In the genomic region with DNA sequence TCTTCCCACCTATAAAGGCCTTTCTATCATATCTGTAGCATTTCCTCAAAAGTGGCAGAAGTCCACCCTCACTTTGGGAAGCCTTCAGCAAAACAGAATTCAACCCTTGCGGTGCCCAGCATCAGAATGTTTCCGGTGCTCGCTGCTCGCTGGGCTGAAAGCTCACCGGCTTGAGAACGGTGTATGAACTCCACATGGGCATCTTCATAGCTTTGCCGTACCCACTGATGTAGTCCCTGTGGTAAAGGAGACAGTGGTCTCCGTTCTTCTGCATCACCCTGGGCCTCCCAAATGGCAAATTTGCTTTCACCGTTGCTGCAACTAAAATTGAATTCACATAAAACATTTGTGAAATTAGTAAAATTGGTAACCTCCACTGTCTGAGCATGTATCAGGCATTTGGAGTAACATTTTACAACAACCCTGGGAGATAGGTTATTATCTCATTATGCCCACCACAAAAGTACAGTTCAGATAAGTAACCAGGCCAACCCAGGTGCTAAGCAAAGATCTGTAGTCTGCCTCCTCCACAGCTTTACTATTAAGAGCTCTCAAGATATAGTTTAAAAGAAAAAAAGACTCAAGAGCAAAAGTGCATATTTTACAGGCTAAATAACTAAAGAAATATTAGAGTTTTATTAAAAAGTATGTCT, we compare ENCODE assay signal across 18 mouse cellular contexts. TPM values are rescaled to one million over a fixed set of nuclear protein-coding genes. Genes with fewer than 3 reads are reported as not detected.
DNase-seq lines count a peak whose midpoint lies in the region; ATAC-seq and TF ChIP-seq lines count a peak whose summit lies in the region.
"Had no signal": no experiment of that assay in that cellular context is flagged by ENCODE, and none has a peak within 500 bp of the region (broad histone marks: within the 10 kb centered on the region; RNA-seq: fewer than 3 reads in every experiment).

No protein-coding gene starts in this region.

- peaks cover 35% of the 10 kb centered on the region for H3K4me1 ChIP-seq in liver, embryonic 12.5 days
- no peaks in the 10 kb centered on the region for H3K4me1 ChIP-seq in hindbrain, postnatal 0 days (ENCODE audit: insufficient read depth, low read length)
- H3K4me1 ChIP-seq: hindbrain, embryonic 12.5 days; midbrain, embryonic 15.5 days; neural tube, embryonic 15.5 days had no signal

- peak overlapping the region; percentile 43 for H3K4me2 ChIP-seq in liver, embryonic 12.5 days
- no peak overlapping the region for H3K4me2 ChIP-seq in hindbrain, postnatal 0 days (ENCODE audit: low read depth, low read length)
- H3K4me2 ChIP-seq: forebrain, embryonic 15.5 days; hindbrain, embryonic 12.5 days; midbrain, embryonic 15.5 days; neural tube, embryonic 15.5 days had no signal

- DNase-seq in heart, adult 11 months, result peak; percentile 37
- no peak for DNase-seq in heart, postnatal 4 days
- DNase-seq in c-Kit-positive CD71-positive TER-119-positive erythroid progenitor cells, embryonic 14.5 days (ENCODE audit: low spot score), result peak; percentile 65
- no peak for DNase-seq in left cerebral cortex, postnatal 4 days
- no peak for DNase-seq in thymus, postnatal 36 days
- no peak for DNase-seq in hindbrain, postnatal 0 days (ENCODE audit: low spot score)
- DNase-seq: adrenal gland, postnatal 36 days; cerebellum, adult 9-10 months; gastrocnemius, postnatal 14 days had no signal

- H3K27ac ChIP-seq in liver, embryonic 12.5 days, result peak overlapping the region; percentile 77
- no peak overlapping the region for H3K27ac ChIP-seq in hindbrain, postnatal 0 days
- H3K27ac ChIP-seq: forebrain, embryonic 15.5 days; hindbrain, embryonic 12.5 days; kidney, postnatal 0 days; midbrain, embryonic 15.5 days; neural tube, embryonic 15.5 days had no signal

- H3K27me3 ChIP-seq in liver, embryonic 12.5 days (replicated peaks), result no peaks in the 10 kb centered on the region
- H3K27me3 ChIP-seq in hindbrain, postnatal 0 days (ENCODE audit: insufficient read depth, low read length), result no peaks in the 10 kb centered on the region
- H3K27me3 ChIP-seq: forebrain, embryonic 15.5 days; hindbrain, embryonic 12.5 days; midbrain, embryonic 15.5 days; neural tube, embryonic 15.5 days had no signal

- H3K9me3 ChIP-seq in liver, embryonic 12.5 days (replicated peaks), result no peaks in the 10 kb centered on the region
- no peaks in the 10 kb centered on the region for H3K9me3 ChIP-seq in hindbrain, postnatal 0 days (ENCODE audit: low read length)
- H3K9me3 ChIP-seq: forebrain, embryonic 15.5 days; hindbrain, embryonic 12.5 days; midbrain, embryonic 15.5 days; neural tube, embryonic 15.5 days had no signal

- intact Hi-C loops in left cerebral cortex, postnatal 4 days (cut with DNase I), result no loop called here

- H3K9ac ChIP-seq in liver, embryonic 12.5 days, result no peak overlapping the region
- no peak overlapping the region for H3K9ac ChIP-seq in hindbrain, postnatal 0 days (replicated peaks; ENCODE audit: low read length)
- H3K9ac ChIP-seq: forebrain, embryonic 15.5 days; hindbrain, embryonic 12.5 days; midbrain, embryonic 15.5 days; neural tube, embryonic 15.5 days had no signal

- no peaks in the 10 kb centered on the region for H3K36me3 ChIP-seq in liver, embryonic 12.5 days
- H3K36me3 ChIP-seq in hindbrain, postnatal 0 days (ENCODE audit: insufficient read depth, low read length), result no peaks in the 10 kb centered on the region
- H3K36me3 ChIP-seq: forebrain, embryonic 15.5 days; hindbrain, embryonic 12.5 days; midbrain, embryonic 15.5 days; neural tube, embryonic 15.5 days had no signal

- TF ChIP-seq CTCF in hindbrain, postnatal 0 days (IDR thresholded peaks at IDR 0.05; ENCODE audit: low read depth), result no peak

- WGBS in liver, embryonic 12.5 days (ENCODE audit: insufficient replicate concordance), result 65% methylated on average over 9 of the region's 9 CpGs
- WGBS in hindbrain, postnatal 0 days, result 95% methylated on average over 9 of the region's 9 CpGs

- 0 out of 2 replicates have a peak overlapping the region, but pooled peaks have one; percentile 14 for H3K4me3 ChIP-seq in liver, embryonic 12.5 days
- H3K4me3 ChIP-seq in hindbrain, postnatal 0 days (ENCODE audit: low read length), result no peak overlapping the region
- H3K4me3 ChIP-seq: forebrain, embryonic 15.5 days; hindbrain, embryonic 12.5 days; midbrain, embryonic 15.5 days; myocyte; neural tube, embryonic 15.5 days had no signal

- ATAC-seq in liver, embryonic 12.5 days, result peak; percentile 93
- ATAC-seq in megakaryocyte-erythroid progenitor cell, adult 5-6 weeks (replicated peaks; ENCODE audit: low FRiP score, low TSS enrichment, poor library complexity, severe bottlenecking), result peak; percentile 90
- no peak for ATAC-seq in hindbrain, postnatal 0 days
- ATAC-seq: forebrain, embryonic 15.5 days; intestine, embryonic 16.5 days; midbrain, embryonic 15.5 days had no signal

RNA-seq across cellular contexts. Expression of a gene that starts 57.9 kb away (rescaled TPM):
- total RNA-seq in heart, postnatal 4 days (2021), result 1 to 10 TPM; 4.8 to 5.6 TPM
- polyA plus RNA-seq in liver, embryonic 12.5 days (2016; fragmentation: Nextera tagmentation; extraction: Ambion mirVana), result 1.3 and 2.1 TPM in 2 replicates
- 1.2 and 2.3 TPM in 2 replicates for total RNA-seq in megakaryocyte-erythroid progenitor cell, adult 5-6 weeks (2014; fragmentation: Nextera tagmentation)
- 1.4 TPM in 2 replicates for total RNA-seq in megakaryocyte-erythroid progenitor cell, adult 5-6 weeks (2017)
- total RNA-seq in left cerebral cortex, postnatal 4 days (2021), result 1 to 10 TPM in 1 of 2 experiments, under 1 TPM in 1; 0.97 to 1.8 TPM
- 0.68 and 4.0 TPM in 2 replicates for total RNA-seq in hindbrain, postnatal 0 days (2014; rRNA removed)
- 1.5 and 1.7 TPM in 2 replicates for polyA plus RNA-seq in hindbrain, postnatal 0 days (2015; fragmentation: Nextera tagmentation; extraction: Ambion mirVana)

Comparison
In these comparisons a context has a peak if more than half of its experiments do, and no peak if none do; other contexts are left out.
1. DNase-seq: peak in heart, adult 11 months (single experiment) and c-Kit-positive CD71-positive TER-119-positive erythroid progenitor cells, embryonic 14.5 days (single experiment); none in heart, postnatal 4 days (single experiment), left cerebral cortex, postnatal 4 days (single experiment), thymus, postnatal 36 days (0 of 2) and hindbrain, postnatal 0 days (single experiment).